Mouse (Mus musculus): Measurements from ENCODE around the gene Rgs16. TPM values are rescaled to one million over a fixed set of nuclear protein-coding genes. Genes with fewer than 3 reads are reported as not detected.

Gene Rgs16
- polyA plus RNA-seq, 1 experiment from 2014 or later = 6.5 TPM

DNA sequence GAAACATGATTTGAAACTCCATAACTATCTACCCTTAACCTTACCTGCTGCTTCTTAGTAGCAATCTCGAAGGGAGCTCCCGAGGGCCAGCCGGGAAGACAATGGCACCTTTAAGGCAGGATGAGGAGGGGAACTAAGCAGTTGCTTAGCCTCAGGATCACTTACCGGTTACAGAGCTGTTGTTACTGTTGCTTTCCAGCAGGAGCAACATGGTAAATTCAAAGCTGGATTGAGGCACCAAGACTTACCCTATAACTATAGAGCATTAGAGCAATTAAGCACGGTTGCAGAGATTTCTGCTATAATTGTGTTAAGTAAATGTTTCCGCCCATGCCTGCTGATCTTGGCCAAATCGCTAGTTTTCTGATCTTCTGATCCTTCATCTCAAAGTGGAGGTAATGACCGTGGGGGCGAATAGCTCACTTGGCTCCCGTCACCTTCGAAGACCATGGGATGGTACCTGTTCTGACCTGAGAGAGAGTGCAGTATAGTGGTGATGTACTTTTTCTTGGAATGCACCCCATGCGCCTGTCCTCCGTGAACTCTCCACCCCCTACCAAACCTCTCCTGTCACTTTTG is 623 bp upstream of the Rgs16 start:
- peak overlapping the region; percentile 39 for H3K4me3 ChIP-seq (ENCODE audit: low read depth, low read length)
- H3K27me3 ChIP-seq (ENCODE audit: control insufficient read depth, insufficient read depth, low read length) = peaks cover 6% of the 10 kb centered on the region
- H3K9me3 ChIP-seq (replicated peaks; ENCODE audit: control insufficient read depth, low read length) = no peaks in the 10 kb centered on the region
- peak; percentile 2 for DNase-seq (ENCODE audit: low spot score)
- H3K4me1 ChIP-seq (ENCODE audit: control insufficient read depth, insufficient read depth, low read length) = no peaks in the 10 kb centered on the region; the same call in 1 of the 2 replicates
- H3K9ac ChIP-seq (replicated peaks; ENCODE audit: low read length) = no peak overlapping the region
- H3K4me2 ChIP-seq (ENCODE audit: low read depth, low read length) = peak overlapping the region; percentile 64
- ATAC-seq (replicated peaks; ENCODE audit: insufficient number of reproducible peaks, low FRiP score, low TSS enrichment, low read depth) = no peak
- 13% methylated on average over 13 of the region's 13 CpGs for WGBS
- no peak overlapping the region for H3K27ac ChIP-seq (replicated peaks; ENCODE audit: low read depth, low read length)
- H3K36me3 ChIP-seq (replicated peaks; ENCODE audit: control insufficient read depth, insufficient read depth, low read depth, low read length) = no peaks in the 10 kb centered on the region

DNA sequence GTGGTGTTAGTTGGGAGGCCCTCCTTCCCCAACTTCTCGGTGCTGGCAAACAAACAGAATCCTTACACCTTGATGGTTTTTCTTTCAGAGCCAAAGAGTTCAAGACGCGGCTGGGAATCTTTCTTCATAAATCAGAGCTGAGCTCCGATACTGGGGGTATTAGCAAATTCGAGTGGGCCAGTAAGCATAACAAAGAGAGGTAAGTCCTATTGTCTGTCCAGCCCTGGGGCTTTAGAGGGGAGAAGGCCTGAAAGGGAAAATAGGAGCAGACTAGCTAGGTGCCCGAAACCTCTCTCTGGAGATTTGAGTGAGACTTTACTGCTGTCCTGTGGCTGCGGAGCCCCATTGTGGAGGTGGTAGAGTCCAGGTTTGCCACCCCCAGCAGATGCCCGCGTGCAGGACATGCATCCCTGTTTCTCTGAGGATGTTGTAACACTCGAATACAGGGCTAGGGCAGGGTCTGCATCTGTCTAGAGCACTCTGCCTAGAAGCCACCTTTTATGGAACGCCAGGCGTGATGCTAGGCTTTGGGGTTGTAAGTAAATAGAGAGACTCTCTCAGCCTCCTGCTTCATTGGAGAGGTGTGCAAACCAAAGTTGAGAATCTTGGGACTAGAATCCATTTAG is 739 bp downstream of the Rgs16 start:
- 25% methylated on average over 12 of the region's 12 CpGs for WGBS
- H3K27ac ChIP-seq (replicated peaks; ENCODE audit: low read depth, low read length) = no peak overlapping the region
- H3K4me2 ChIP-seq (ENCODE audit: low read depth, low read length) = peak overlapping the region; percentile 64
- DNase-seq (ENCODE audit: low spot score) = no peak
- peak overlapping the region; percentile 39 for H3K4me3 ChIP-seq (ENCODE audit: low read depth, low read length)
- H3K4me1 ChIP-seq (ENCODE audit: control insufficient read depth, insufficient read depth, low read length) = no peaks in the 10 kb centered on the region; the same call in 1 of the 2 replicates
- H3K9ac ChIP-seq (replicated peaks; ENCODE audit: low read length) = peak overlapping the region; percentile 41; the same call in 1 of the 2 replicates
- no peak for ATAC-seq (replicated peaks; ENCODE audit: insufficient number of reproducible peaks, low FRiP score, low TSS enrichment, low read depth)
- H3K9me3 ChIP-seq (replicated peaks; ENCODE audit: control insufficient read depth, low read length) = no peaks in the 10 kb centered on the region
- H3K36me3 ChIP-seq (replicated peaks; ENCODE audit: control insufficient read depth, insufficient read depth, low read depth, low read length) = no peaks in the 10 kb centered on the region
- peaks cover 6% of the 10 kb centered on the region for H3K27me3 ChIP-seq (ENCODE audit: control insufficient read depth, insufficient read depth, low read length)

DNA sequence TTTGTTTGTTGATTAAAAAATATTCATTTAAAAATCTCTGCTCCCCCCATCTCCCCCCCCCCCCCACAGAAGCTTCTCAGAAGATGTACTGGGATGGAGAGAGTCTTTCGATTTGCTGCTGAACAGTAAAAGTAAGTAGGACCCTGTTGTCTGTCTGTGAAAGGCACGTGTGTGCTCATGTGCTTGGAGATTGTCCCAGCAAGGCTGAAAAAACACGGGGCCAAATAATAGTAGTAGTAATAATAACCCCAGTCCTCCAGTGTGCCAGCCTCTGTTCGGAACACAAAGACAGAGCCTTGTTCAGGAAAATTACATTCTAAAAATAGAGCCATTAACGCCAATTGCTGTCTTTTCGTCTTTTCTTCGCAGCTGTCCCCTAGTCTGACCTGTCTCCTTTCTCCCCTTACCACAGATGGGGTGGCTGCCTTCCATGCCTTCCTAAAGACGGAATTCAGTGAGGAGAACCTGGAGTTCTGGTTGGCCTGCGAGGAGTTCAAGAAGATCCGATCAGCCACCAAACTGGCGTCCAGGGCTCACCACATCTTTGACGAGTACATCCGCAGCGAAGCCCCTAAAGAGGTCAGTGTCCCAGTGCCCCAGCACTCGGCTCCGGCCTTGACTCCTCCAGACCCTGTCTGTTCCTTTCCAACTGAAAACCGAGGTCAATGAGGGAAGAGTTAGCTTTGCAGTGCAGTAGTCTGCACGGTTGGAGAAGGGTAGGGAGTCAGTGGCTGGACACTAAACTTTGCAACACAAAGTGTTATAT is 1.6 kb downstream of the Rgs16 start:
- ATAC-seq (replicated peaks; ENCODE audit: insufficient number of reproducible peaks, low FRiP score, low TSS enrichment, low read depth) (no peak), DNase-seq (ENCODE audit: low spot score) (no peak)
- WGBS = 48% methylated on average over 18 of the region's 18 CpGs
- H3K36me3 ChIP-seq (replicated peaks; ENCODE audit: control insufficient read depth, insufficient read depth, low read depth, low read length) = no peaks in the 10 kb centered on the region
- H3K9ac ChIP-seq (replicated peaks; ENCODE audit: low read length) = no peak overlapping the region; the same call in 1 of the 2 replicates
- peak overlapping the region; percentile 11; the same call in 1 of the 2 replicates for H3K4me2 ChIP-seq (ENCODE audit: low read depth, low read length)
- no peak overlapping the region for H3K27ac ChIP-seq (replicated peaks; ENCODE audit: low read depth, low read length)
- peak overlapping the region; percentile 39; the same call in 1 of the 2 replicates for H3K4me3 ChIP-seq (ENCODE audit: low read depth, low read length)
- H3K27me3 ChIP-seq (ENCODE audit: control insufficient read depth, insufficient read depth, low read length) = peaks cover 6% of the 10 kb centered on the region
- H3K9me3 ChIP-seq (replicated peaks; ENCODE audit: control insufficient read depth, low read length) = no peaks in the 10 kb centered on the region
- no peaks in the 10 kb centered on the region; the same call in 1 of the 2 replicates for H3K4me1 ChIP-seq (ENCODE audit: control insufficient read depth, insufficient read depth, low read length)

DNA sequence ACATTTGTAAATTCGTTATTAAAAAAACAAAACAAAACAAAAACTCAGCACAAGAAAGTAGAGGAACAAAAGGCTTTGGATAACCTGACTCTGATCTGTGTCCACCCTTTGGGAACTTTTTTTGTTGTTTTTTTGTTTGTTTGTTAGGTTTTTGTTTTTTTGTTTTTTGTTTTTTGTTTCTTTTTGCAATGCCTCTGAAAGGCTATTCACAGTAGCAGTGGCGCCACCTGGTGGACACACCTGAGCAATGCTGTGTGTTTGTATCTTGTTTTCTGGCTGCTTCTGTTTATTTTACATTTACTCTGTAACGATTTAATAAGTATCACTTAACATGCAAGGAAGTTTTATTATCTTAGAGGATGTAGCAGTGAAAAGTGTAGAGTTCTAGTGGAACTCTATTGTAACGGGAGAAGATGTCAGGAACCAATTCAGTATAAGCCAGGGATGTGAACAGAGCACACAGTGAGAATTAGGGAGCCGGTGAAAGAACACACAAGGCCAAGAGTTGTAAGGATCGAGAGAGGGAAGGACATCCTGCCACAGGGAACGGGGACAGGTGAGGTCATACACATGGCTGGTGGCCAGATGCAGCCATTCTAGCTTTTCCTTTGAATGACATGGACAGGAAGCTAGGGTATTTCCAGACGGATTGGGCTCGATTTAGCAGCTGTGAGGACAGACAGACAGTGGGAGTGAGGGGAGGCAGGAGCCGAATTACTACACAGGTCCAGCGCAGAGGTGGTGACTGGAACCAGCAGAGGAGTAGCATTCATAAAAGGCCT is 2.4 kb downstream of the Rgs16 start:
- Histone ChIP-seq H3K27me3 (ENCODE audit: control insufficient read depth, insufficient read depth, low read length) (peaks cover 6% of the 10 kb centered on the region), H3K36me3 (replicated peaks; ENCODE audit: control insufficient read depth, insufficient read depth, low read depth, low read length) (no peaks in the 10 kb centered on the region), H3K9ac (replicated peaks; ENCODE audit: low read length) (no peak overlapping the region), H3K4me1 (ENCODE audit: control insufficient read depth, insufficient read depth, low read length) (no peaks in the 10 kb centered on the region; the same call in 1 of the 2 replicates), H3K27ac (replicated peaks; ENCODE audit: low read depth, low read length) (no peak overlapping the region), H3K4me2 (ENCODE audit: low read depth, low read length) (no peak overlapping the region), H3K9me3 (replicated peaks; ENCODE audit: control insufficient read depth, low read length) (no peaks in the 10 kb centered on the region), H3K4me3 (ENCODE audit: low read depth, low read length) (no peak overlapping the region)
- peak; percentile 82 for DNase-seq (ENCODE audit: low spot score)
- ATAC-seq (replicated peaks; ENCODE audit: insufficient number of reproducible peaks, low FRiP score, low TSS enrichment, low read depth) = no peak
- whole genome bisulfite sequencing = 55% methylated on average over 11 of the region's 11 CpGs

DNA sequence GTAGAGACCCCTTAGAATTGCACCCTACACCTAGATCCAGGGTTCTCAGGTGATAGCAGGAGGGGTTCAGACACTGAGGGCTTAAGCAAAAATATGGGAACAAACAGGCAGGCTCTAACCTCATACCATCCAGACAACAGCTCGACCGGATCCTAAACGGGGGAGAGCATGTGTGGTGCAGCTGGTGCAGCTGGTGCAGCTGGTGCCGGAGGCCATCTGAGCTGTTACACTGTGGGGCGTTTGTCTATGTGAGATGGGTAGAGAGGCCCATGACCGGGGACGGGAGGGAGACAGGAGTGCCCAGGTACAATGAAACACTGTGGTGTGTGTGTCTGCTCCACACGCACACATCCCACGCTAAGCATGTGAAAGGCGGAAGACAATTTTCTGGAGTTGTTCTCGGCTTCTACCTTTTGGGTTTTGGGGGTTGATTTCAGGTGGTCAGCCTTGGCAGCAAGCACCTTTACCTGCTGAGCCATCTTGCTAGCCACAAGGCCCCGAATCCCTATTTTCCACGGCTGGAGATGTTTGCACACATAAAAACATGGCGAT is 6.0 kb downstream of the Rgs16 start:
- Histone ChIP-seq H3K4me3 (ENCODE audit: low read depth, low read length) (no peak overlapping the region), H3K27ac (replicated peaks; ENCODE audit: low read depth, low read length) (no peak overlapping the region), H3K4me2 (ENCODE audit: low read depth, low read length) (no peak overlapping the region), H3K9me3 (replicated peaks; ENCODE audit: control insufficient read depth, low read length) (no peaks in the 10 kb centered on the region), H3K36me3 (replicated peaks; ENCODE audit: control insufficient read depth, insufficient read depth, low read depth, low read length) (no peaks in the 10 kb centered on the region), H3K9ac (replicated peaks; ENCODE audit: low read length) (no peak overlapping the region), H3K4me1 (ENCODE audit: control insufficient read depth, insufficient read depth, low read length) (no peaks in the 10 kb centered on the region), H3K27me3 (ENCODE audit: control insufficient read depth, insufficient read depth, low read length) (no peaks in the 10 kb centered on the region)
- DNase-seq (ENCODE audit: low spot score) (no peak), ATAC-seq (replicated peaks; ENCODE audit: insufficient number of reproducible peaks, low FRiP score, low TSS enrichment, low read depth) (no peak; the same call in 1 of the 2 replicates)
- 76% methylated on average over 14 of the region's 14 CpGs for WGBS

DNA sequence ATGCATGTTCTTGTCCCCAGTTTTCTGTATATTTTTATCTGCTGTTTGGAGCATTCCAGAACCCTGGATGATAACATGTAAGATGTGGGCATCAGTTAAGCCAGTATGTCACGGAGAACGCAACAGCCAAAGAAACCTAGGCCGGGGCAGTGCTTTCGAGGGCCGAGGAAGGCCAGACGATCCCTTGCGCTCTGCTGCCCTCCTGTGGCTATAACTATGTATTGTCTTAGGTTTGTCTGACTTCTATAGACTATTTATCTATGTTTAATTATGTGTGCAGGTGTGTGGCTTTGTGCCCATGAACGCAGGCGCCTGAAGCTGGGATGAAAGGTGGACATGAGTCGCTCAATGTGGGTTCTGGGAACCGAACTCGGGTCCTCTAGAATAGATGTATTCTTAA is 6.6 kb downstream of the Rgs16 start:
- no peaks in the 10 kb centered on the region for H3K27me3 ChIP-seq (ENCODE audit: control insufficient read depth, insufficient read depth, low read length)
- 0 out of 2 replicates have a peak, but pooled peaks have one; percentile 22 for ATAC-seq (replicated peaks; ENCODE audit: insufficient number of reproducible peaks, low FRiP score, low TSS enrichment, low read depth)
- no peaks in the 10 kb centered on the region for H3K36me3 ChIP-seq (replicated peaks; ENCODE audit: control insufficient read depth, insufficient read depth, low read depth, low read length)
- H3K9me3 ChIP-seq (replicated peaks; ENCODE audit: control insufficient read depth, low read length) = no peaks in the 10 kb centered on the region
- 4% methylated on average over 12 of the region's 12 CpGs for WGBS
- no peak overlapping the region for H3K27ac ChIP-seq (replicated peaks; ENCODE audit: low read depth, low read length)
- peak; percentile 89 for DNase-seq (ENCODE audit: low spot score)
- H3K9ac ChIP-seq (replicated peaks; ENCODE audit: low read length) = no peak overlapping the region
- H3K4me1 ChIP-seq (ENCODE audit: control insufficient read depth, insufficient read depth, low read length) = no peaks in the 10 kb centered on the region
- H3K4me3 ChIP-seq (ENCODE audit: low read depth, low read length) = no peak overlapping the region
- H3K4me2 ChIP-seq (ENCODE audit: low read depth, low read length) = no peak overlapping the region

DNA sequence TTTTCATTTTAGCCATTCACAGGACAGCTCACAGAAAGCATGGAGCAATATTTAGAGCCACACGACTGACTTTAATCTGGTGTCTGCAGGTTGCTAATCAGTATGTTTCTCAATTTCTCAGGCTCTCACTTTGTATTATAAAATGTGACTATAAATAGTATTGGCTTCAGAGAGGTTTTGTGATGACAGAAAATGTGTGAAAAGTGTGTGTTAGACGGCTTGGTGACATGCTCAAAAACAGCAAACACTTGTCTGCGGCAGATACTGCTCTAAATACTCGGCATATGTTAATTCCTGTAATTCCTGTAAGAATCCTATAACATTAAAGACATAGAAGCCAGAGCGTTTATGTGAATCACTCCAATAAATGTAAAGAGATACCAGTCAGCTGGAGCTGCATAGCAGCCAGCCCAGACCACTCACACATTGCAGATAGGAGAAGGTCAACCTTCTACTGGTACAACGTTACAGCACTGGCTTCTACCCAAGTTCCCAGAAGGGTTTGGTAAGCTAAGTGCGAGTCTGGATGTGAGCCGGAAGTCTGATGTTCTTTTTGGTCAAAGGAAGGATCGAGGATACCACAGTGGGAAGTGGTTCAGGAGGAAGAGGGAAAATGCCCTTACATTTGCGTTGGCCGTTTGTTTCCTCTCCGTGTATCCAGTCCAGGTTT is 7.8 kb downstream of the Rgs16 start:
- H3K27me3 ChIP-seq (ENCODE audit: control insufficient read depth, insufficient read depth, low read length) = no peaks in the 10 kb centered on the region
- no peaks in the 10 kb centered on the region for H3K4me1 ChIP-seq (ENCODE audit: control insufficient read depth, insufficient read depth, low read length)
- no peak overlapping the region for H3K4me3 ChIP-seq (ENCODE audit: low read depth, low read length)
- ATAC-seq (replicated peaks; ENCODE audit: insufficient number of reproducible peaks, low FRiP score, low TSS enrichment, low read depth) = no peak
- no peak overlapping the region for H3K27ac ChIP-seq (replicated peaks; ENCODE audit: low read depth, low read length)
- H3K36me3 ChIP-seq (replicated peaks; ENCODE audit: control insufficient read depth, insufficient read depth, low read depth, low read length) = no peaks in the 10 kb centered on the region
- H3K9me3 ChIP-seq (replicated peaks; ENCODE audit: control insufficient read depth, low read length) = no peaks in the 10 kb centered on the region
- no peak overlapping the region; the same call in 1 of the 2 replicates for H3K9ac ChIP-seq (replicated peaks; ENCODE audit: low read length)
- H3K4me2 ChIP-seq (ENCODE audit: low read depth, low read length) = no peak overlapping the region
- DNase-seq (ENCODE audit: low spot score) = no peak
- 77% methylated on average over 12 of the region's 12 CpGs for WGBS
